Mouse (Mus musculus): ENCODE measurements around the gene Baiap2l1.
"Not testable (repeated sequence)": the region's sequence is repeated elsewhere in the genome, so short reads cannot be mapped to it uniquely, and the experiment has no call there.

Gene Baiap2l1

DNA sequence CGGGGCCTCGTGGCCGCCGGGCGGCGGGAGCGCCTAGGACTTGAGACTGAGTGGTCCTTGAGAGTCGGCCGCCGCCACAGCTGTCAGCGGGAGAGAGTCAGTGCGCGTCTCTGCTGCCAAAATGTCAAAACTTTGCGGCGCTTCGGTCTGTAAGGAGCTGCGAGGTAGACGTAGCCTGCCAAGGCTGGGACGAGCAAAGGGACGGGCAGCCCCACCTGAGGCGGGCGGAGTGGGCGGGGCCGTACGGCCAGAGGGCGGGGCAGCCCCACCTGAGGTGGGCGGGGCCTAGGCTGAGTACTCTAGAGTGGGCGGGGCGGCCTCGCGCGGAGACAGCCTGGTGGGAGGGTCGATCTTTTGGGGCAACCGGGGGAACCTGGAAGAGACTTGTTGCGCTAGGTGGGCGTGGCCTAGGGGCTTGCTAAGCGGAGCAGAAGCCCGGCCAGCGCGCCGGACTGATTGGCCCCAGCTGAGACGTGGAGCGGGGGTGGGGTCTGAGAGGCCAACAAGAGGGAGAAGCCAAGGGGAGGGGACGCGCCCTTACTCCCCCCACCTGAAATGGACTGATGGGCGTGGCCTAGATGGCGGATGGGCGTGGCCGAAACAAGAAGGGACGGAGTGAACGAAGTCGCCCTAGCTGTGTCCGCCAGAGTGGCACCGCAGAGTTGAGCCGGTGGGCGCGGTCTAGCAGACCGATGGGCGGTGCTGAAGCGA is at the start of gene Baiap2l1:
Baiap2l1 (minus strand) TSS at position 232 of the 711 bp plus-strand sequence.
- peak; percentile 4 for DNase-seq (ENCODE audit: low read depth, low spot score)

DNA sequence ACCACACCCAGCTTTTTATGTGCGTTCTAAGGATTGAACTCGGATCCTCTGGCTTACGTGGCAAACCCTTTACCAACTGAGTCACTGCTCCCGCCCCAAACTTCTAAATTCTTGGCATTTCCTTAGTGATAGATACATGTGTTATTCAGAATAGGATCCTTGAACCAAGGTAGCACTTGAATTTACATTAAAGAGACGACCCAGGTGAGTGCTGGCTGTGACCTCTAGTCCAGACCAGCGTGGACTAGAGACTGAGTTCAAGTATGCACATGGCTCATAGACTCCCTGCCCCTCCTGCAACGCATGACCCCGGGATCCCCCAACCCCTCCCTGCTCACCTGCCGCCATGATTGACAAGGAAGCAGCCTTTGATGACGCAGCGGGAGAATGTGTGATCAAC is 48.3 kb upstream of the Baiap2l1 start:
- no peak for DNase-seq (ENCODE audit: low read depth, low spot score)

DNA sequence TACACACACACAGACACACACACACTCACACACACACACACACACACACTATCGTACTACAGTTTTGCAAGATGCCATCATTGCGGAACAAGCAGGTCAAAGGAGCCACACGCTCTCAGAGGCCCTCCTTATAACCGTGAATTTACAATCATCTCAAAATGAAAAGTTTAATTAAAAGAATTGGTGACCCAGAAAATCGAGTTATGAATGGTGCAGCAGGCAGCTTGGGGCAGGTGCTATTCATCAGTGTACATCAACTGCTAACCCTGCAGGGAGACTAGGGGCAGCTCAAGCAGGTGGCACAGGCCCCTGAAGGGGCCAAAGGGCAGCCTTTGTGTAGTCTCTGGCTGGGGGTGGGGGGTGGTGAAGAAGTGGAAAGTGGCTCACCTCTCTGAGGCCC is 42.9 kb upstream of the Baiap2l1 start:
- no peak for DNase-seq (ENCODE audit: low read depth, low spot score)

DNA sequence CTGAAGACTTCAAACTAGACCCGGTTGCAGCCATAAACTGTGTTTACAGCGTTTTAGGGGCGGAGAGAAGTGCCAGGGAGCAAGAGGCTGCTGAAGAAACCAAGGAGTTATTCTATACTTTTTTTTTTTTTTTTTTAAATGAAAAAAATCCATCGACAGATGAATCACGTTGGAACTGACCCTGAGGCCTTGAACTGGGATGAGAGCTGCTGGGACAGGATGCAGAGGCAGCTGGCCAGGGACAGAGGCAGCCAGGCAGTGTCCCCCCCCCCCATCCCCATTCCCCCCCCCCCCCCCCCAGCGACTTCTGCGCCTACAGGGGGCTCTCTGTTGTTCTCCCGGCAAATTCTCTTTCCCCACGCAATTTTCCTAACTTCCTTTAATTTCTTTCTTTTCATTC is 39.7 kb upstream of the Baiap2l1 start:
- no peak for DNase-seq (ENCODE audit: low read depth, low spot score)

DNA sequence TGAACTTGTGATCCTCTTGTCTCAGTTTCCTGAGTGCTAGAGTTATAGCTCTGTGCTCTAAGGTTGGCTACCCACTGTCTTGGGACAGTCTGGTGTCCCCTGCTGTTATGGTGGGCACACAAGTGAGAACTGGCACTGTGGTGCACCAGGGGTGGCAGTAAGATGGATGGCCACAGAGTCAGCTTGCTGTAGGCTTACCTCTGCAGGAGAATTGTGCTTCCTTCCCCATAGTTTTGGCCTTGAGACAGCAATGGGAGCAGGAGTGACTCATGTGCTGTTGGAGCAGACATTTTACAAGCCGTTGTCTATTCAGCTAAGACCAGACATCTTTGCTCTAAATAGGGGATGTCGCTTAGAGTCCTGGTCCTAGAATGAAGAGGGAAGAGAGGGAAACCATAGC is 36.2 kb upstream of the Baiap2l1 start:
- DNase-seq (ENCODE audit: low read depth, low spot score) = no peak

DNA sequence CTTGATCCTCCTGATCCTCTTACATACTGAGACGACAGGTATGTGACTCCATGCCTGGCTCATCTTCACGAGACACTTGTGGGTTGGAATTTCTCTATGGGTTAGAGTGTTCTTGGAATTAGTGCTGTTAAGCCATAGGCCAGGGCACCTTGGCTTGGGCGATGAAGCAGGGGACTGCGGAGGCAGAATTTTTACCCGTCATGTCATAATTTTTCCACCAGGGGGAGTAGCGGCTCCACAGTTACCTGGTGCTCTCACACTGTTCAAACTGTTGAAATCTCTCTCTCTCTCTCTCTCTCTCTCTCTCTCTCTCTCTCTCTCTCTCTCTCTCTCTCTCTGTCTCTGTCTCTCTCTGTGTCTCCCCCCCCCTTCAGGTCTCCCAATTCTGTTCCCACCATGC is 29.9 kb upstream of the Baiap2l1 start:
- DNase-seq (ENCODE audit: low read depth, low spot score) = no peak

DNA sequence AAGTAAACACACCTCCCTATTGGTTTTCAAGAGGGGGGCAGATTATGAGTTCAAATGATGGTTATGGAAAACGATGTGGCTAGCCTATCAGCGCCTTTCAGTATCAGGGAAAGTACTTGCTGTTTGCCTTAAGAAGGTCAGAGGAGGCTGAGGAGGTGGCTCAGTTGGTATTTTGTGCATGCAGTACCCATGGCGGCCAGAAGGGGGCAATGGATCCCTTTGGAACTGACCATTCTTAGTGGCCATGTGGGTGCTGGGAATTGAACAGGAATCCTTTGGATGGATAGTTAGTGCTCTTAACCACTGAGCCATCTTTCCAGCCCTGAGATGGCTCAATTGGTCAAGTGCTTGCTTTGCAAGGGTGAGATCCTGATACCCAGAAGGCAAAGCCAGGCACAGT is 26.0 kb upstream of the Baiap2l1 start:
- DNase-seq (ENCODE audit: low read depth, low spot score) = peak; percentile 2

DNA sequence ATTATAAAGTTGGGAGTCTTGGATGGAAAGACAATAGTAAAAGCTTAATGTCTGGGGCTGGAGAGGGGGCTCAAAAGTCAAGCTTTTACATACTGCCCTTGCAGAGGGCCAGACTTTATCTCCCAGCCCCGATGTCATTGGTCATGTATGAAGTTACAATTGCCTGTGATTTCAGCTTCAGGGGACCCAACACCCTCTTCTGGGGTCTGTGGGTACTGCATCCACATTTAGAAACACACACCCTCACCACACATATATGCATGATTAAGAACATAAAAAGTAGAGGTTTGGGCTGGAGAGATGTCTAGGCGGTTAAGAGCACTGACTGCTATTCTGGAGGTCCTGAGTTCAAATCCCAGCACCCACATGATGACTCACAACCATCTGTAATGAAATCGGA is 23.9 kb upstream of the Baiap2l1 start:
- DNase-seq (ENCODE audit: low read depth, low spot score) = no peak

DNA sequence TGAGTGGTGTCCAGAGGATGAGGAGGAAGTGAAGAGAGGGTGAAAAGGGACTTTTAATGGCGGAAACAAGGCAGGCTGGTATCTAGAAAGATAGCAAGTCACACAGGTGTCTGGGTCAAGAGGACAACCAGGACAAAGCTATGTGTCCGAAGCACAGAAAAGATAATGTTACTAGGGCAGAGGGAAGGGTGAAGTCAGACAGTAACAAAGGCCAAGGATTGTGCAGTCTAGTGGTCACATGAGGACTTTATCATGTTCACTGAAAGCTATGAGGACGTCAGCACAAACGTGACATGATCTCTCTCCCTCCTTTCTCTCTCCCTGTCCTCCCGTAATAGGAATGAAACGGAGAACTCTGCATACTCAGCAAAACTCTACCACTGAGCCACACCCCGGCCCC is 22.8 kb upstream of the Baiap2l1 start:
- DNase-seq (ENCODE audit: low read depth, low spot score) = no peak

DNA sequence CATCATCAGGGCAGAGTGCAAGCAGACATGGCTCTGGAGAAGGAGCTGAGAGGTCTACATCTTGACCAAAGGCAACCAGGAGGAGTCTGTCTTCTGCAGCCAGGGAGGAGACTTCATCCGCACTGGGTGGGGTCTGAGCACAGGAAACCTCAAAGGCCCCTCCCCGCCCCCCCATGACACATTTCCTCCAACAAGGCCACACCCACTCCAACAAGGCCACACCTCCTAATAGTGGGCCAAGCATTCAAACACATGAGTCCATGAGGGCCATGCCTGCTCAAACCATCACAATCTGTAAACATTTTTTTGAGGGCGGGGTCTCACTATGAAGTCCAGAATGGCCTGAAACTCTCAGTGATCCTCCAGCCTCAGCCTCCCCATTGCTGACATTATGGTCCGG is 21.5 kb upstream of the Baiap2l1 start:
- DNase-seq (ENCODE audit: low read depth, low spot score) = no peak

DNA sequence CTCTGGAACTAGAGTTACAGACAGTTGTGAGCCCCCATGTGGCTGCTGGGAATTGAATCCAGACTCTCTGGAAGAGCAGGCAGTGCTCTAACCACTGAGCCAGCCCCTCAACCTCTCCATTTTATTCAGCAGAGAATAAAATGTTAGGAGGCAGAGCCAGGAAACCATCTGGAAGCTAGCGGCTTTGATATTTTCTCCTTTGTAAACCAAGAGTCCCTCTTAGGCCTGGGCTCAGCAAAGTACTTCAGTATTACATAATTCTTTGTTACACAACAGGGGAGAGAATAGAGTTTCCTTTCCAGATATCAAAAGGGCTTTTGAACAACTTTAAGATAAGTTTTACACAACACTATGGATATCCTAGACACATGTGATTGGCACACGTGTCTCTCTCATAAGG is 15.0 kb upstream of the Baiap2l1 start:
- DNase-seq (ENCODE audit: low read depth, low spot score) = no peak

DNA sequence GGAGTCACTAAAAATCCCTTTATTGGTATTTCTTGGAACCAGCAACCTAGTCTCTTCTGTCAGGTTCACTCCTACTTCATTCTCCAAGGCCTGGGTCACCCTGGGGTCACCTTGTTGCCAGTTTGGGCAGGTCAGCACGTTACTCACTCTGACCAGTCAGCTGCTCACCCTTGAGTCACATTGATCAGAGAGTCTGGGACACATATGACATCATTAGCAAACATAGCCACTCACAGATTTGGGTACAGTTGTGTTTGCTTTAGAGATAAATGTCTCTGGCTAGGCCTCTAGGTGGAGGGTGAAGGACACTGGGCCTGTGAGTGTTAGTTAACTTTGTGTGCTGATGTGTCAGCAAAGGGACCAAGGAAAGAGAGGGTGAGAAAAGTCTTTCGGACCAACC is 14.3 kb upstream of the Baiap2l1 start:
- no peak for DNase-seq (ENCODE audit: low read depth, low spot score)

DNA sequence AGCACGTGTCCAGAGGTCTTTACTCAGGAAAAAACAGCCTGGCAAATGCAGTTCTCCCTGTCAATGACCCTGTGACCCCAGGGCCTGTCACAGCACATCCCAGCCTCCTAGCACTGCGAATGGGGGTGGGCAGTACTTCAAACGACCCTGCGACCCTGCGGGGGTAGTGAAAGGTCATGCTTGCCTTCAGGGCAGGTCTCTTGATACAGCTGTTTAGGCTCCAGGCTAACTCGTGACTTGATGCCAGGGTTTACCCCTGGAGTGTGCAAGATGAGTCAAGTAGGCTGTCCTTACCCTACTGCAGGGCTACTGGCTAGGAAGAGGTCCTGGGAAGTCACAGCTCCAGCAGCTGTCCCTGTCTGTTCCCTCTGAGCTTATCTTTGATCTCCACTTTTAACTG is 13.1 kb upstream of the Baiap2l1 start:
- DNase-seq (ENCODE audit: low read depth, low spot score) = no peak

DNA sequence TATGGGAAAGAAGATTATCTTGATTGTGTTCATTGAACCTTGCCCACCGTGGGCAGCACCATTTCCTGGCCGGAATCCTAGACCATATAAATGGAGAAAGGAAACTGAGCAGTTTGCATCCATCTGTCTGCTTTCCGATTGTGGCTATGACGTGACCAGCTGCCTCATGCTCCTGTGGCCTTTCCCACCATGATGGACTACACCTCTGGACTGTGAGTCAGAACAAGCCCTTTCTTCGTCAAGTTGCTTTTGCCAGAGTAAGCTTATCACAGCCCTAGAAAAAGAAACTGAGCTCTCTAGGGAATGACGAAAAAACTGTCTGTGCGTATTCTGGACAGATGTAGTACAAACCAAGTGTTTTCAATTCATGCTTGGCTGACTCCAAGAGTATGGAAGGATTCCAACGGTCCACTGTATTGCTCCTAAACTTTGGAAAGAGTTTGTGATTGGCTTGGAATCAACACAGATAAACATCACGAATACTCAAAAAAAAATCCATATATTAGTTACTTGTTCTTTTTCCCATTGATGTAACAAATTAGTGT is 10.8 kb upstream of the Baiap2l1 start:
- DNase-seq (ENCODE audit: low read depth, low spot score) = no peak

DNA sequence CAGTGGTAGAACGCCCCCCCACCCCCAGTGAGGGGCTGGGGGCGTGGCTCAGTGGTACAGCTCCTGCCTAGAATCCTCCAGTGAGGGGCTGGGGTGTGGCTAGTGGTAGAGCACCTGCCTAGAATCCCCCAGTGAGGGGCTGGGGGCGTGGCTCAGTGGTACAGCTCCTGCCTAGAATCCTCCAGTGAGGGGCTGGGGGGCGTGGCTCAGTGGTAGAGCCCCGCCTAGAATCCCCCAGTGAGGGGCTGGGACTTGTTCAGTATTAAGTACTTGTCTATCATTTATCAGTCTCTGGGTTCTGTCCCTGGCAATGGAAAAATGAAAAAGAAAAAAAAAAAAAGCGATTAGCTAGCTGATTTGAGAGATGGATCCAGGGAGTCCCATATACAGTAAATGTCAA is 8.6 kb upstream of the Baiap2l1 start:
- DNase-seq (ENCODE audit: low read depth, low spot score) = not testable (repeated sequence)

DNA sequence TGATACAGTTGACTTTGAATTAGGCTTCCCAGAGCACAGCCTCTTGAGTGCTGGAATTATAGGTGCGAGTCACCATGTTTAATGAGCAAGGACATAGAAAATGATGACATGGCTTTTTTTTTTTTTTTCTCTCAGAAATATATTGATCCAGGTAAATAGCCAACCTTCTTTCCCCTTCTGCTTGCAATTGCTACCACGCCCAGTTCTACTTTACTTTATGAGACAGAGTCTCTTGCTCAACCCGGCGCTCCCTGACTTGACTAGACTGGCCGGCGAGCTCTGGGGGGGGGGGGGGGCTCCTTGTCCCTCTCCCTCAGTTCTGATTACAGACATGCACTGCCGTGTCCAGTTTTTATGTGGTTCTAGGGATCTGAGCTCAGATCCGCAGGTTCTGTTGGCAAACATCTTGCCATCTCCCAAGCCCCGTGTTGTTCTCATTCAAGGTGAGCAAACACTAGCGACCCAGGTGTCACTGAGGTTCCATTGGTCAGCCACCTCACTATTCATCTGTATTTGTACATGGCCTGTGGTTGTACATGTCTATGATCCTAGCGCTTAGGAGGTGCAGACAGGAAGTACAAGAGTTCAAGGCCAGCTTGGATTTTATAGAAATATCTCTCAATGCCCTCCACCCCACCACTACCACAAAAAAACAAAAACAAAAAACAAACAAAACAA is 6.9 kb upstream of the Baiap2l1 start:
- DNase-seq (ENCODE audit: low read depth, low spot score) = no peak

DNA sequence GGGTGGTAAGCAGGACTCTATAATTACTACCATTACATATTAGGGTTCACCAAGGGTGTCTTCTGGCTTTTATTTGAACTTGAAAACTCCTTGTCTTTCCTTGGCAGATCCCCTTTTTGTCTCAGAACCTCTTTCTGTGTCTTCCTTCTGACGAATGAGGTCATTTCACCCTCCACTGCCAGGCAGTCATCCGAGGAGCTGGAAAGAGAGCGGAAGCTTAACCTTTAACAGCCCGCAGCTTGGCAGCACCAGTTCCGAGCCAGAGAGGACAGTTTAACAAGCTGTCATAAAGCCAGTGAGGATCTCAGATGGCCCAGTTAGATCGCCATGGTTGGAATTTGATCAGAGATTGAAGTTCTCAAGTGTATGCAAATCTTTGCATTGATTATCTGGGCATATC is 2.4 kb upstream of the Baiap2l1 start:
- no peak for DNase-seq (ENCODE audit: low read depth, low spot score)

DNA sequence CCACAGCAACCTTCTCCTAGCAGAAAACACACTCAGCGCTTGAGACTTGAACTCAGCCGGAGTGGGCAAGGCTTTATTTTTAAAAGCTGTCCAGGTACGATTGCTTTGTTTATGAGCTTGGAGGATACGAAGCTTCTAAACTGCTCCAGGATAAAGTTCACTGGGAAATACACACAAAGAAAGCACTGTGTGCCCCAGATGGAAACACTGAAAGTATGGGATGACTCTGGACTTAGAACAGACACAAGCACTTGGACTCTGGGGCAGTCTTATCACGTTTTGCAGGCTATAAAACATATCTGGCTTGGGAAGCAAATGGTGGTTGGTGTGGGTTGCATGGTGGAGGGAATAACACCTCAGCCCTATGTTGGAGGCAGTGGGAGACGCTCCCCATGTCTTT is 2.0 kb upstream of the Baiap2l1 start:
- DNase-seq (ENCODE audit: low read depth, low spot score) = no peak

DNA sequence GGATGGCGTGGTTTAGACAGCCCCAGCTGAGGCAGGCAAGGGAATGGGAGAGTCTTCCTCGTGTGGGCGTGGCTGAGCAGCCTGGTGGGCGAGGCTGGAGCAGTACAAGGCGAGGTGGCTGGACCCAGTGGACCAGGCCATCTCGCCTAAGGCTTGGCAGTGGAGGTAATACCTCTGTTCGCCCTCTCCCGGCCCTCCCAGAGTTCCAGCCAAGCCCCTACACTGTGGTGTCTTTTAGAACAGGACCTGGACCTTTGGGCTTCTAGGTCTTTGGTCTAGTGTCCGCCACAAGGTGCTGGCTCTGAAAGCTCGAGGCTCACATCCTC is 643 bp upstream of the Baiap2l1 start:
- no peak for DNase-seq (ENCODE audit: low read depth, low spot score)

DNA sequence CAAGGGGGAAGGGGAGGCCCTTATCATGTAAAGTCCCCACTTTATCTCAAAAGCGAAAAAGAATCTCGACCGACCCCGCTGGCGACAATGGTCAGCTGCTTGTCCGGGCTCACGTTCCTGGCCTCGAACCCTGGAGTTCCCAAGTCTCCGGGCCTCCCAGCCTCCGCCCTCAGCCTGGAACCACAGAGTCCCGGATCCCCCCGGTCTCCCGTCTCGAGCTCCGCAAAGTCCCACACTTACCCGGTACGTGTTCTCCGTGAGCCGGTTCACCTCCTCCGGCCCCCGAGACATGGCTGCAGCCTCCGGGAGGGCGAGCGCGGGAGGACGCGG is 396 bp downstream of the Baiap2l1 start:
- DNase-seq (ENCODE audit: low read depth, low spot score) = no peak

DNA sequence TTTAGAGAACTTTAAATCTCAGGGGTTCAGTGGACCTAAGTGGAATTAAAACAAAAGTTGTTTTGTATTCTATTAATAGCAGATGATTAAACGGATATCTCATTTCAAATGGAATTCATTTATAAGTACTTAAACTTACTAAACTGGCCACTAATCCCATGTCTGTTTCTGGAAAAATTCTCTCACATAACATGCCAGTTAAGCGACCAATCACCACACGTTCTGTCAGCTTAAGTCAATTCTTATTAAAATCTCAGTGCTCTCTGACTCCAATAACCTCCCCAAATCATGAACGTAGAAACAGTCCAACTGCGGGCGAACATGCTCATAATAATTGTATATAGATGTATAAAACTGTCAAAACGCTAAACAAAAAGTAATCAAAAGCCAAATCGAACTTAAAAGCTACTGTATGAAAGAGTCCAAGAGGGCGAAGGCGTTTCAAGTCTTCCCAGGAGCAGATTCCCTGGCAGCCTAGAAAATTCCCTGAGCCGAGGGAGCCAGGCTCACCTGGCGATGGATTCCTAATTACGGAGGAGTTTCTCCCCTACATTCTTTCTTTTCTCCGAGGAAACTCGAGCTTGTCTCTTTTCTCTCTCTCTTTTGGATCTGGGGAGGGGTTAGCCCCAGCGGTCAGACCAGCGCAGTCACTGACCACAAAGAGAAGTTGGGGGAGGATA is 996 bp downstream of the Baiap2l1 start:
- no peak for DNase-seq (ENCODE audit: low read depth, low spot score)

DNA sequence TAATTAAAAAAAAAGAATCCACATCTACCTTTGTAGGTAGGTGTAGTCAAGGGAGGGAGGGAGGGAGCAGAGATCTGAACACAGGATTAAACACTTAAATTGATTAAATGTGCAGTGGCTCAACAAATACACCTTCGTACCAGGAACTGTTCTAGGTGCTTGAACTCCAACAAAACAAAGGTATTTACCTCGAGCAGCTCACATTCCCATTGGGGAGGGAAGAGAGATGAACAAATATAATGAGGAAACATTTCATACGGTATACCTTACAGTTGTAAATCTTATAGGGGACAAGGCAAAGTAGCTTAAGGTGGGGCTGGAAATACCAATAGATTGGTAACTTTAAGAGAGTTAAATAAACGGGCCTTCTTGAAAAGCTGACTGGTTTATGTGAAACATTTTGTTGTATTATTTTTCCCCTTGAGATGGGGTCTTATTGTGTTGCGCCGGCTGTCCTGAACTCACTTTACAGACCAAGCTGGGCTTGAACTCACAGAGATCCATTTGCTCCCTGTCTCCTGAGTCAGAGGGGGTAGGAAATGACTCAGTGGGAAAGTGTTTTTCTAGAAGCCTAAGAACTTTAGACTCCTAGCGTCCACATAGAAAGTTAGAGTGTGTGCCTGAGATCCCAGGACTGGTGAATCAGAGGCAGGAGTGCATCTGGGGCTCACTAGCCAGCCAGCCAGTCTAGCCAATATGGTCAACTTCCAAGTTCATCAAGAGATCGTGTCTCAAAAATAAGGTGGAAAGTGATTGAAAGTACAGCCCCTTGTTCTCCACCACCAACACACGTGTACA is 5.5 kb downstream of the Baiap2l1 start:
- DNase-seq (ENCODE audit: low read depth, low spot score) = no peak

Measured in c-Kit-negative CD71-positive TER-119-positive erythroid progenitor cells, embryonic 14.5 days (primary cell).